7 mouse cellular contexts compared by ENCODE assay signal in the genomic region with DNA sequence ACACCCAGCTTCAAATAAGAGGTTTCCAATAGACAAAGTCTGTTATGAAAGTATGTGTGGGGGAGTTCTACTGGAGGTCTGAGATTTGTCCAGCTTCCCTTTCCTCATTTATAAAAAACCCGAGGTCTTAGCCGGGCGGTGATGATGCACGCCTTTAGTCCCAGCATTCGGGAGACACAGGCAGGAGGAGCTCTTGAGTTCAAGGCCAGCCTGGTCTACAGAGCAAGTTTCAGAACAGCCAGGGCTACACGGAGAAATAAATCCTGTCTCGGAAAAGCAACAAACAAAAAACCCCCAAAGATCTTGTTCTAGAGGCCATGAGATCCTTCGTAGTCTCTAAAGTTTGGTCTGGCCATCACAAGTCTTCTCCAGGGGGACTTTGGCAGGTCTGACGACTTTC. TPM values are rescaled to one million over a fixed set of nuclear protein-coding genes. Genes with fewer than 3 reads are reported as not detected.
A peak's percentile ranks its signal among the peaks of the same experiment; 100 is the strongest.
DNase-seq lines count a peak whose midpoint lies in the region; ATAC-seq and TF ChIP-seq lines count a peak whose summit lies in the region.

No protein-coding gene starts in this region.

- no peaks in the 10 kb centered on the region for H3K9me3 ChIP-seq in E14TG2a.4 (ENCODE audit: low read length)
- no peaks in the 10 kb centered on the region for H3K9me3 ChIP-seq in forebrain, embryonic 15.5 days
- no peaks in the 10 kb centered on the region for H3K9me3 ChIP-seq in midbrain, embryonic 16.5 days (replicated peaks; ENCODE audit: control insufficient read depth, low read length, poor library complexity, severe bottlenecking)

- no peak for ATAC-seq in forebrain, embryonic 15.5 days (replicated peaks)
- ATAC-seq in midbrain, embryonic 16.5 days, result no peak

- DNase-seq in 416B (ENCODE audit: low read depth), result peak; percentile 68
- peak; percentile 54 for DNase-seq in kidney, postnatal 14 days
- no peak for DNase-seq in B cell, adult 2 months
- no peak for DNase-seq in Muller cell, postnatal 12 days (ENCODE audit: inconsistent ontology term)

- peak overlapping the region; percentile 65 for H3K4me2 ChIP-seq in forebrain, embryonic 15.5 days (replicated peaks)
- H3K4me2 ChIP-seq in midbrain, embryonic 16.5 days (ENCODE audit: low read length), result peak overlapping the region; percentile 89

- 3% methylated on average over 9 of the region's 9 CpGs for WGBS in forebrain, embryonic 15.5 days
- 2% methylated on average over 9 of the region's 9 CpGs for WGBS in midbrain, embryonic 16.5 days

- peaks cover 15% of the 10 kb centered on the region for H3K36me3 ChIP-seq in E14TG2a.4 (ENCODE audit: insufficient read depth, low read length)
- no peaks in the 10 kb centered on the region for H3K36me3 ChIP-seq in forebrain, embryonic 15.5 days
- no peaks in the 10 kb centered on the region for H3K36me3 ChIP-seq in midbrain, embryonic 16.5 days (ENCODE audit: control insufficient read depth, insufficient read depth, low read length)

- H3K4me3 ChIP-seq in E14TG2a.4 (replicated peaks; ENCODE audit: low read length), result peak overlapping the region; percentile 84
- peak overlapping the region; percentile 54 for H3K4me3 ChIP-seq in forebrain, embryonic 15.5 days
- H3K4me3 ChIP-seq in midbrain, embryonic 16.5 days (ENCODE audit: low read depth, low read length), result peak overlapping the region; percentile 55

- H3K9ac ChIP-seq in forebrain, embryonic 15.5 days (replicated peaks), result peak overlapping the region; percentile 65
- H3K9ac ChIP-seq in midbrain, embryonic 16.5 days (ENCODE audit: low read depth, low read length), result peak overlapping the region; percentile 76

- no peak for TF ChIP-seq CTCF in E14TG2a.4 (conservative IDR thresholded peaks at IDR 0.05; ENCODE audit: low read length)

- no peaks in the 10 kb centered on the region for H3K27me3 ChIP-seq in E14TG2a.4 (ENCODE audit: insufficient read depth, low read length)
- H3K27me3 ChIP-seq in forebrain, embryonic 15.5 days, result no peaks in the 10 kb centered on the region
- no peaks in the 10 kb centered on the region for H3K27me3 ChIP-seq in midbrain, embryonic 16.5 days (ENCODE audit: control insufficient read depth, insufficient read depth, low read depth, low read length)

- peaks cover 74% of the 10 kb centered on the region for H3K4me1 ChIP-seq in E14TG2a.4 (replicated peaks; ENCODE audit: low read depth, low read length)
- peaks cover 38% of the 10 kb centered on the region for H3K4me1 ChIP-seq in forebrain, embryonic 15.5 days
- H3K4me1 ChIP-seq in midbrain, embryonic 16.5 days (ENCODE audit: control insufficient read depth, insufficient read depth, low read length), result peaks cover 23% of the 10 kb centered on the region

- H3K27ac ChIP-seq in forebrain, embryonic 15.5 days (replicated peaks), result peak overlapping the region; percentile 90
- H3K27ac ChIP-seq in midbrain, embryonic 16.5 days (ENCODE audit: low read length), result peak overlapping the region; percentile 88

RNA-seq across cellular contexts. Expression of gene Fbxo24, which starts 0.8 kb away (rescaled TPM):
- 0.22 TPM in 1 of 2 replicates, not detected in the other for polyA plus RNA-seq in forebrain, embryonic 15.5 days (2015; fragmentation: Nextera tagmentation; extraction: Ambion mirVana)
- polyA plus RNA-seq in midbrain, embryonic 16.5 days (2015; fragmentation: Nextera tagmentation; extraction: Ambion mirVana), result 0.11 and 0.12 TPM in 2 replicates

RNA-seq across cellular contexts. Expression of gene Lrch4, which starts 0.9 kb away (rescaled TPM):
- polyA plus RNA-seq in forebrain, embryonic 15.5 days (2015; fragmentation: Nextera tagmentation; extraction: Ambion mirVana), result 21.4 and 22.1 TPM in 2 replicates
- 18.8 and 19.2 TPM in 2 replicates for polyA plus RNA-seq in midbrain, embryonic 16.5 days (2015; fragmentation: Nextera tagmentation; extraction: Ambion mirVana)

RNA-seq across cellular contexts. Expression of gene Gm20605, which starts 1.0 kb away (rescaled TPM):
- polyA plus RNA-seq in forebrain, embryonic 15.5 days (2015; fragmentation: Nextera tagmentation; extraction: Ambion mirVana), result 6.9 and 7.8 TPM in 2 replicates
- 8.2 and 9.2 TPM in 2 replicates for polyA plus RNA-seq in midbrain, embryonic 16.5 days (2015; fragmentation: Nextera tagmentation; extraction: Ambion mirVana)

RNA-seq across cellular contexts. Expression of gene Sap25, which starts 13.1 kb away (rescaled TPM):
- 4.5 and 8.5 TPM in 2 replicates for polyA plus RNA-seq in forebrain, embryonic 15.5 days (2015; fragmentation: Nextera tagmentation; extraction: Ambion mirVana)
- polyA plus RNA-seq in midbrain, embryonic 16.5 days (2015; fragmentation: Nextera tagmentation; extraction: Ambion mirVana), result 5.9 and 6.7 TPM in 2 replicates

RNA-seq across cellular contexts. Expression of gene Pcolce, which starts 14.4 kb away (rescaled TPM):
- 9.3 and 9.7 TPM in 2 replicates for polyA plus RNA-seq in forebrain, embryonic 15.5 days (2015; fragmentation: Nextera tagmentation; extraction: Ambion mirVana)
- 11.9 and 13.3 TPM in 2 replicates for polyA plus RNA-seq in midbrain, embryonic 16.5 days (2015; fragmentation: Nextera tagmentation; extraction: Ambion mirVana)

Comparison
In these comparisons a context has a peak if more than half of its experiments do, and no peak if none do; other contexts are left out.
1. DNase-seq: peak in 416B (single experiment) and kidney, postnatal 14 days (single experiment); none in B cell, adult 2 months (0 of 2) and Muller cell, postnatal 12 days (single experiment).
2. Peak in every context shown above with its lines, with median percentiles within 50 percentile points of each other: H3K4me3 ChIP-seq.